Mouse (Mus musculus) hindbrain, embryonic 10.5 days (tissue): ENCODE measurements around the gene Pkd1. TPM values are rescaled to one million over a fixed set of nuclear protein-coding genes. Genes with fewer than 3 reads are reported as not detected.

Experiments
- DNase-seq: peaks from one replicate; pipeline ENCODE4 v3.0.0-alpha.2; 2017; ENCODE audit warnings: low spot score
- H3K27ac ChIP-seq: fragments of 300-500 bp; sonication (generic); 2 replicates; pipeline ENCODE4 v1.5.1; 2016; ENCODE audit warnings: mild to moderate bottlenecking, moderate library complexity
- H3K27me3 ChIP-seq: fragments of 300-500 bp; sonication (generic); 2 replicates; pipeline ENCODE4 v1.6.1; 2016; ENCODE audit warnings: mild to moderate bottlenecking; ENCODE audit not compliant: poor library complexity, insufficient read depth, severe bottlenecking
- H3K36me3 ChIP-seq: fragments of 300-500 bp; sonication (generic); 2 replicates; pipeline ENCODE4 v1.6.1; 2016; ENCODE audit warnings: mild to moderate bottlenecking, moderate library complexity
- H3K4me1 ChIP-seq: fragments of 300-500 bp; sonication (generic); replicated peaks from 2 replicates; pipeline ENCODE4 v1.6.1; 2016; ENCODE audit warnings: mild to moderate bottlenecking
- H3K4me3 ChIP-seq: fragments of 300-500 bp; sonication (generic); 2 replicates; pipeline ENCODE4 v1.5.1; 2016; ENCODE audit warnings: mild to moderate bottlenecking, moderate library complexity
- H3K9me3 ChIP-seq: fragments of 300-500 bp; sonication (generic); 2 replicates; pipeline ENCODE4 v1.6.1; 2016; ENCODE audit warnings: mild to moderate bottlenecking, moderate library complexity
- WGBS: fragments of 180-500 bp; shearing (Covaris S2); methylation state at CpG from one replicate; pipeline ENCODE4 v1.1.7; 2016; 5-methylcytosine and 5-hydroxymethylcytosine counted together
- polyA plus RNA-seq: library from polyadenylated mRNA; unstranded; fragments of >200 nt; fragmentation: Nextera tagmentation; extraction: Ambion mirVana; gene quantifications from 2 replicates; pipeline ENCODE4 v1.2.1, GENCODE M21; 2016

Gene Pkd1
- polyA plus RNA-seq, 1 experiment from 2014 or later = 21.7 TPM

GRCm38 (mm10) chr17:24561592-24561991, 12.0 kb downstream of the Pkd1 start:
- DNase-seq = no peak
- Histone ChIP-seq H3K9me3 (no peaks in the 10 kb centered on the region), H3K36me3 (peaks cover 31% of the 10 kb centered on the region), H3K4me3 (no peak overlapping the region), H3K27me3 (no peaks in the 10 kb centered on the region), H3K4me1 (peaks cover 26% of the 10 kb centered on the region), H3K27ac (no peak overlapping the region)
- WGBS = 94% methylated on average over 2 of the region's 2 CpGs

- H3K9me3 ChIP-seq = no peaks in the 10 kb centered on the region
- no peak overlapping the region for H3K4me3 ChIP-seq
- H3K27me3 ChIP-seq = no peaks in the 10 kb centered on the region
- no peak overlapping the region for H3K27ac ChIP-seq
- 82% methylated on average over 5 of the region's 5 CpGs for WGBS
- peaks cover 10% of the 10 kb centered on the region for H3K4me1 ChIP-seq
- peaks cover 49% of the 10 kb centered on the region for H3K36me3 ChIP-seq
- DNase-seq = no peak
Observed at GRCm38 (mm10) chr17:24563638-24564037, 14.0 kb downstream of the Pkd1 start.

GRCm38 (mm10) chr17:24564422-24564821, 14.8 kb downstream of the Pkd1 start:
- DNase-seq = no peak
- Histone ChIP-seq H3K27ac (no peak overlapping the region), H3K4me3 (no peak overlapping the region), H3K36me3 (peaks cover 57% of the 10 kb centered on the region), H3K9me3 (no peaks in the 10 kb centered on the region), H3K27me3 (no peaks in the 10 kb centered on the region), H3K4me1 (peaks cover 2% of the 10 kb centered on the region)
- 94% methylated on average over 4 of the region's 4 CpGs for WGBS

- 94% methylated on average over 3 of the region's 3 CpGs for WGBS
- Histone ChIP-seq H3K9me3 (no peaks in the 10 kb centered on the region), H3K4me3 (no peak overlapping the region), H3K36me3 (peaks cover 64% of the 10 kb centered on the region), H3K27me3 (no peaks in the 10 kb centered on the region), H3K27ac (no peak overlapping the region), H3K4me1 (no peaks in the 10 kb centered on the region)
- no peak for DNase-seq
Observed at GRCm38 (mm10) chr17:24565092-24565491, 15.5 kb downstream of the Pkd1 start.

- Histone ChIP-seq H3K9me3 (no peaks in the 10 kb centered on the region), H3K4me1 (no peaks in the 10 kb centered on the region), H3K27me3 (no peaks in the 10 kb centered on the region), H3K27ac (no peak overlapping the region), H3K4me3 (no peak overlapping the region), H3K36me3 (peaks cover 71% of the 10 kb centered on the region)
- no peak for DNase-seq
- WGBS = 71% methylated on average over 3 of the region's 3 CpGs
Observed at GRCm38 (mm10) chr17:24565792-24566191, 16.2 kb downstream of the Pkd1 start.

- Histone ChIP-seq H3K36me3 (peaks cover 85% of the 10 kb centered on the region), H3K27ac (no peak overlapping the region)
Observed at GRCm38 (mm10) chr17:24567034-24567779, 17.6 kb downstream of the Pkd1 start.

GRCm38 (mm10) chr17:24569837-24570236, 20.2 kb downstream of the Pkd1 start:
- Histone ChIP-seq H3K27me3 (no peaks in the 10 kb centered on the region), H3K36me3 (peaks cover 98% of the 10 kb centered on the region), H3K9me3 (no peaks in the 10 kb centered on the region), H3K27ac (no peak overlapping the region), H3K4me3 (no peak overlapping the region), H3K4me1 (no peaks in the 10 kb centered on the region)
- WGBS = 90% methylated on average over 4 of the region's 4 CpGs
- no peak for DNase-seq

More at GRCm38 (mm10) chr17:24567034-24567779, 17.6 kb downstream of the Pkd1 start:
- 83% methylated on average over 8 of the region's 8 CpGs for WGBS
- no peaks in the 10 kb centered on the region for H3K9me3 ChIP-seq
- H3K27me3 ChIP-seq = no peaks in the 10 kb centered on the region
- DNase-seq = no peak
- no peaks in the 10 kb centered on the region for H3K4me1 ChIP-seq
- H3K4me3 ChIP-seq = no peak overlapping the region

- no peaks in the 10 kb centered on the region for H3K4me1 ChIP-seq
- H3K27me3 ChIP-seq = no peaks in the 10 kb centered on the region
- no peak overlapping the region for H3K4me3 ChIP-seq
- WGBS = 96% methylated on average over 12 of the region's 12 CpGs
- H3K36me3 ChIP-seq = peaks cover 98% of the 10 kb centered on the region
- no peak for DNase-seq
- no peaks in the 10 kb centered on the region for H3K9me3 ChIP-seq
- H3K27ac ChIP-seq = no peak overlapping the region
Observed at GRCm38 (mm10) chr17:24572651-24573245, 23.1 kb downstream of the Pkd1 start.

GRCm38 (mm10) chr17:24573811-24574210, 24.2 kb downstream of the Pkd1 start:
- Histone ChIP-seq H3K4me3 (no peak overlapping the region), H3K27me3 (no peaks in the 10 kb centered on the region), H3K4me1 (no peaks in the 10 kb centered on the region), H3K36me3 (peaks cover 99% of the 10 kb centered on the region), H3K9me3 (no peaks in the 10 kb centered on the region), H3K27ac (no peak overlapping the region)
- 96% methylated on average over 9 of the region's 9 CpGs for WGBS
- DNase-seq = no peak

GRCm38 (mm10) chr17:24579532-24579931, 29.9 kb downstream of the Pkd1 start:
- no peaks in the 10 kb centered on the region for H3K9me3 ChIP-seq
- 93% methylated on average over 3 of the region's 3 CpGs for WGBS
- peaks cover 99% of the 10 kb centered on the region for H3K36me3 ChIP-seq
- no peak overlapping the region for H3K27ac ChIP-seq
- no peak for DNase-seq
- no peaks in the 10 kb centered on the region for H3K4me1 ChIP-seq
- no peak overlapping the region for H3K4me3 ChIP-seq
- H3K27me3 ChIP-seq = no peaks in the 10 kb centered on the region

GRCm38 (mm10) chr17:24580287-24580686, 30.7 kb downstream of the Pkd1 start:
- no peaks in the 10 kb centered on the region for H3K9me3 ChIP-seq
- no peaks in the 10 kb centered on the region for H3K27me3 ChIP-seq
- DNase-seq = no peak
- H3K4me3 ChIP-seq = no peak overlapping the region
- 99% methylated on average over 2 of the region's 2 CpGs for WGBS
- peaks cover 97% of the 10 kb centered on the region for H3K36me3 ChIP-seq
- H3K4me1 ChIP-seq = no peaks in the 10 kb centered on the region
- no peak overlapping the region for H3K27ac ChIP-seq

- peaks cover 98% of the 10 kb centered on the region for H3K36me3 ChIP-seq
- no peaks in the 10 kb centered on the region for H3K9me3 ChIP-seq
Observed at GRCm38 (mm10) chr17:24583599-24584460, 34.2 kb downstream of the Pkd1 start.

GRCm38 (mm10) chr17:24584520-24584919, 34.9 kb downstream of the Pkd1 start:
- Histone ChIP-seq H3K4me1 (no peaks in the 10 kb centered on the region), H3K4me3 (no peak overlapping the region), H3K27ac (no peak overlapping the region), H3K27me3 (no peaks in the 10 kb centered on the region), H3K36me3 (peaks cover 98% of the 10 kb centered on the region), H3K9me3 (no peaks in the 10 kb centered on the region)
- no peak for DNase-seq
- 92% methylated on average over 3 of the region's 3 CpGs for WGBS

More at GRCm38 (mm10) chr17:24583599-24584460, 34.2 kb downstream of the Pkd1 start:
- no peaks in the 10 kb centered on the region for H3K27me3 ChIP-seq
- H3K4me3 ChIP-seq = no peak overlapping the region
- no peak overlapping the region for H3K27ac ChIP-seq
- no peaks in the 10 kb centered on the region for H3K4me1 ChIP-seq
- DNase-seq = no peak
- WGBS = 73% methylated on average over 5 of the region's 5 CpGs
